Mouse (Mus musculus) lung, adult 2 months (tissue): ENCODE measurements around the gene Cd34. TPM values are rescaled to one million over a fixed set of nuclear protein-coding genes. Genes with fewer than 3 reads are reported as not detected.

Experiments
- DNase-seq: peaks from one replicate; pipeline ENCODE4 v3.0.0; 2022
- H3K4me1 ChIP-seq: fragments of 200-500 bp; 2 replicates; pipeline ENCODE4 v1.6.1; 2011; ENCODE audit warnings: low read length; ENCODE audit not compliant: control insufficient read depth, insufficient read depth
- H3K4me3 ChIP-seq: fragments of 200-500 bp; replicated peaks from 2 replicates; pipeline ENCODE3; 2011; ENCODE audit warnings: low read depth, mild to moderate bottlenecking, control low read depth, low read length; ENCODE audit errors: extremely low read depth
- CTCF ChIP-seq: fragments of 200-500 bp; IDR thresholded peaks from 2 replicates; pipeline ENCODE4 v1.5.1; 2011; ENCODE audit warnings: mild to moderate bottlenecking, low read length, control low read depth; ENCODE audit not compliant: insufficient read depth
- POLR2A ChIP-seq: fragments of 200-500 bp; IDR thresholded peaks from 2 replicates; pipeline ENCODE4 v1.6.1; 2011; ENCODE audit warnings: low read depth, mild to moderate bottlenecking, control low read depth, low read length, borderline replicate concordance; ENCODE audit errors: extremely low read depth
- WGBS: fragments of 180-500 bp; shearing (Covaris S2); methylation state at CpG from one replicate; pipeline ENCODE4 v1.1.7; 2018; 5-methylcytosine and 5-hydroxymethylcytosine counted together
- polyA plus RNA-seq: library from polyadenylated mRNA; depleted of rRNA; stranded (reverse); fragments of >200 nt; gene quantifications from 2 replicates; pipeline ENCODE4 v1.2.3, GENCODE M21; 2012; rRNA removed

Cd34 gene
- polyA plus RNA-seq, 1 experiment, result 101 TPM

DNA sequence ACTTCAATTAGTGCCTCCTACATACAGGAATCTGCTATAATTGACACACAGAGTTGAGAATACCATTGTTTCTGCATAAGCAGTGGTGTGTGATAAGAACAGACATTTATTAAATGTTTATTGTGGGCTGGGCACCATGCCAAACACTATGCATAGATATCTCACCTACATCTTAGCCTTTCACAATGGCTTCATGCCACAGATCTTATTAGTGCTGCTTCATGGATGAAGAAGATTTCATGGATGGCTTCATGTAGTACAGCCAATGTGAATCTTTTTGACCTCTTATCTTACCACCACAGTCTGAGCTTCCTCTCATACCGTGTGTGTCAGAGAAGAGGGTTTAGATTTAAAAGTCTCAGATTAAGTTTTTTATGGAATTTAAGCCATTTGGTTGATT, 65.6 kb downstream of the Cd34 start:
- Histone ChIP-seq H3K4me3 (no peak overlapping the region), H3K4me1 (peaks cover 16% of the 10 kb centered on the region)
- DNase-seq, result no peak
- TF ChIP-seq CTCF (no peak), POLR2A (no peak)
- 52% methylated on average over 1 of the region's 1 CpGs for WGBS

DNA sequence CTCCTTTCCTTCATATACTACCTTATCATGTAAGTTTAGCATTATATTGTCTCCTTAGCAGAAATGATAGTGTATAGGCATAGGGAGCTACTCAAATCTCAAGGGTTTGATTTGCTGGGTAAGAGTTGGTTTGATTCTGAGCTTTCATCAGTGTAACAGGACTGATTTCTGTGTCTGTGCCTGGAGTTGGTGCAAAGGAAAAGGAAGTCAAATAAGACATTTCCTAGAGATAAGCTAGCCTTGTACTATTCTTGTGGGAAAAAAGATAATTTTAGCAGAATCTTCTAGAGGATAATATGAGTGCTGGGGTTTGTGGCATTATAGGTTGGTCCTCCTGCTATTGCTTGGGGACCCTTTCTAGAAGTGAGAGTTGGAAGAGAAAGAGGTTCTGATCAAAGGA, 67.6 kb downstream of the Cd34 start:
- TF ChIP-seq POLR2A (no peak), CTCF (no peak)
- Histone ChIP-seq H3K4me1 (peaks cover 14% of the 10 kb centered on the region), H3K4me3 (no peak overlapping the region)
- DNase-seq, result no peak

Other genes starting within 250 kb of the Cd34 start
- 0.50 and 0.95 TPM in 2 replicates for gene Cd46, start 153.4 kb downstream of the Cd34 start, polyA plus RNA-seq
- gene Cr1l, start 192.8 kb downstream of the Cd34 start, polyA plus RNA-seq, result 46.2 and 62.1 TPM in 2 replicates
- 0.45 and 1.1 TPM in 2 replicates for gene Cr2, start 237.9 kb downstream of the Cd34 start, polyA plus RNA-seq